Mouse (Mus musculus) liver, postnatal 0 days (tissue): ENCODE results near the gene Susd6. TPM values are rescaled to one million over a fixed set of nuclear protein-coding genes. Genes with fewer than 3 reads are reported as not detected.

Source experiments
- ATAC-seq: fragments of 200-750 bp; cut with Nextera tagmentation; 2 replicates; pipeline ENCODE4 v1.8.0; 2017; ENCODE audit warnings: mild to moderate bottlenecking, moderate library complexity
- DNase-seq: peaks from one replicate; pipeline ENCODE4 v3.0.0-alpha.2; 2016
- H3K27ac ChIP-seq: fragments of 300-500 bp; sonication (generic); 2 replicates; pipeline ENCODE4 v1.5.1; 2014; ENCODE audit warnings: antibody characterized with exemption, moderate library complexity, mild to moderate bottlenecking, low read depth
- H3K27me3 ChIP-seq: fragments of 300-500 bp; sonication (generic); 2 replicates; pipeline ENCODE4 v1.6.1; 2014; ENCODE audit warnings: low read length, control low read depth, mixed read lengths; ENCODE audit not compliant: insufficient read depth
- H3K36me3 ChIP-seq: fragments of 300-500 bp; sonication (generic); replicated peaks from 2 replicates; pipeline ENCODE4 v1.6.1; 2014; ENCODE audit warnings: mild to moderate bottlenecking, control low read depth, low read length, moderate library complexity, mixed read lengths; ENCODE audit not compliant: insufficient read depth
- H3K4me1 ChIP-seq: fragments of 300-500 bp; sonication (generic); 2 replicates; pipeline ENCODE4 v1.6.1; 2014; ENCODE audit warnings: antibody characterized with exemption, mild to moderate bottlenecking, control low read depth; ENCODE audit not compliant: insufficient read depth
- H3K4me2 ChIP-seq: fragments of 300-500 bp; sonication (generic); 2 replicates; pipeline ENCODE4 v1.6.1; 2014; ENCODE audit warnings: low read depth, mild to moderate bottlenecking, low read length, moderate library complexity, mixed read lengths
- H3K4me3 ChIP-seq: fragments of 300-500 bp; sonication (generic); 2 replicates; pipeline ENCODE4 v1.5.1; 2014; ENCODE audit warnings: low read depth, low read length
- H3K9ac ChIP-seq: fragments of 300-500 bp; sonication (generic); replicated peaks from 2 replicates; pipeline ENCODE4 v1.6.1; 2014; ENCODE audit warnings: mild to moderate bottlenecking, moderate library complexity
- H3K9me3 ChIP-seq: fragments of 300-500 bp; sonication (generic); 2 replicates; pipeline ENCODE4 v1.6.1; 2016; ENCODE audit warnings: mild to moderate bottlenecking, control low read depth, low read length, mixed read lengths
- CTCF ChIP-seq: sonication (generic); IDR thresholded peaks from 2 replicates; pipeline ENCODE4 v1.5.1; 2016; ENCODE audit warnings: antibody characterized with exemption, low read depth
- EP300 ChIP-seq: IDR thresholded peaks from 2 replicates; pipeline ENCODE4 v1.6.1; 2016; ENCODE audit warnings: antibody characterized with exemption, low read depth, mild to moderate bottlenecking
- WGBS: fragments of 180-500 bp; shearing (Covaris S2); extraction: QIAGEN DNeasy Blood & Tissue Kit; methylation state at CpG from one replicate; pipeline ENCODE4 v1.1.7; 2014; ENCODE audit not compliant: insufficient replicate concordance; 5-methylcytosine and 5-hydroxymethylcytosine counted together
- polyA plus RNA-seq: library from polyadenylated mRNA; unstranded; fragments of >200 nt; fragmentation: Nextera tagmentation; extraction: Ambion mirVana; gene quantifications from 2 replicates; pipeline ENCODE4 v1.2.1, GENCODE M21; 2015

The Susd6 gene
- polyA plus RNA-seq, 1 experiment from 2014 or later: 10.8 TPM

- ATAC-seq: no peak
- no peaks in the 10 kb centered on the region for H3K9me3 ChIP-seq
- WGBS: 72% methylated on average over 1 of the region's 1 CpGs
- no peak overlapping the region for H3K4me3 ChIP-seq
- TF ChIP-seq EP300 (no peak), CTCF (no peak)
- H3K27me3 ChIP-seq: no peaks in the 10 kb centered on the region
- H3K4me2 ChIP-seq: no peak overlapping the region
- H3K9ac ChIP-seq: no peak overlapping the region
- peaks cover 33% of the 10 kb centered on the region for H3K4me1 ChIP-seq
- no peaks in the 10 kb centered on the region for H3K36me3 ChIP-seq
- no peak for DNase-seq
- no peak overlapping the region for H3K27ac ChIP-seq
Measured at GRCm38 (mm10) chr12:80927518-80927917, 137.2 kb downstream of the Susd6 start.

GRCm38 (mm10) chr12:80928881-80929280 is 138.6 kb downstream of the Susd6 start:
- Histone ChIP-seq H3K4me2 (no peak overlapping the region), H3K27me3 (no peaks in the 10 kb centered on the region), H3K9me3 (no peaks in the 10 kb centered on the region), H3K4me3 (no peak overlapping the region), H3K36me3 (no peaks in the 10 kb centered on the region), H3K4me1 (peaks cover 33% of the 10 kb centered on the region), H3K27ac (peak overlapping the region; percentile 79), H3K9ac (no peak overlapping the region)
- DNase-seq: no peak
- ATAC-seq: peak; percentile 35
- TF ChIP-seq EP300: no peak
- TF ChIP-seq CTCF: no peak
- 63% methylated on average over 3 of the region's 3 CpGs for WGBS

GRCm38 (mm10) chr12:80930141-80930540 is 139.8 kb downstream of the Susd6 start:
- ATAC-seq (peak; percentile 93), DNase-seq (peak; percentile 71)
- WGBS: 48% methylated on average over 7 of the region's 7 CpGs
- Histone ChIP-seq H3K9me3 (no peaks in the 10 kb centered on the region), H3K4me3 (no peak overlapping the region), H3K27me3 (no peaks in the 10 kb centered on the region), H3K9ac (no peak overlapping the region), H3K4me1 (peaks cover 33% of the 10 kb centered on the region), H3K27ac (peak overlapping the region; percentile 65), H3K36me3 (no peaks in the 10 kb centered on the region), H3K4me2 (no peak overlapping the region)
- TF ChIP-seq CTCF: no peak
- peak; percentile 94 for TF ChIP-seq EP300

Other genes with a start within 250 kb of the Susd6 start
- gene Slc39a9, start 146.6 kb upstream of the Susd6 start, polyA plus RNA-seq: 8.0 and 10.7 TPM in 2 replicates
- 81.6 and 92.2 TPM in 2 replicates for gene Erh, start 146.2 kb upstream of the Susd6 start, polyA plus RNA-seq
- gene Plekhd1, start 97.9 kb upstream of the Susd6 start, polyA plus RNA-seq: 0.13 TPM in 1 of 2 replicates, not detected in the other
- not detected in 2 replicates for gene Ccdc177, start 29.8 kb upstream of the Susd6 start, polyA plus RNA-seq
- gene Srsf5, start 155.0 kb downstream of the Susd6 start, polyA plus RNA-seq: 249 and 270 TPM in 2 replicates
- 500 and 502 TPM in 2 replicates for gene Slc10a1, start 178.2 kb downstream of the Susd6 start, polyA plus RNA-seq
- gene Smoc1, start 236.3 kb downstream of the Susd6 start, polyA plus RNA-seq: 12.3 and 15.5 TPM in 2 replicates